Mouse (Mus musculus): Measurements from ENCODE around the gene Gm21985. TPM values are rescaled to one million over a fixed set of nuclear protein-coding genes. Genes with fewer than 3 reads are reported as not detected.

Gm21985 gene
- polyA plus RNA-seq, 1 experiment from 2014 or later = not detected

- Histone ChIP-seq H3K9ac (ENCODE audit: low read depth, low read length) (peak overlapping the region; percentile 83), H3K9me3 (ENCODE audit: control insufficient read depth, low read length) (no peaks in the 10 kb centered on the region), H3K36me3 (ENCODE audit: control insufficient read depth, insufficient read depth, low read length) (peaks cover 15% of the 10 kb centered on the region; the same call in 1 of the 2 replicates), H3K4me1 (ENCODE audit: control insufficient read depth, insufficient read depth, low read length) (peaks cover 5% of the 10 kb centered on the region; the same call in 1 of the 2 replicates), H3K27me3 (replicated peaks; ENCODE audit: control insufficient read depth, insufficient read depth, low read length) (no peaks in the 10 kb centered on the region), H3K27ac (replicated peaks; ENCODE audit: low read depth, low read length) (peak overlapping the region; percentile 92; the same call in 1 of the 2 replicates), H3K4me3 (ENCODE audit: low read depth, low read length) (peak overlapping the region; percentile 80), H3K4me2 (ENCODE audit: low read depth, low read length) (peak overlapping the region; percentile 88)
- WGBS = under 1% methylated on average over 20 of the region's 28 CpGs
- DNase-seq (ENCODE audit: low spot score) (peak; percentile 34), ATAC-seq (ENCODE audit: low read depth) (peak; percentile 38)
Observed at GRCm38 (mm10) chr2:112239935-112240721, 26.0 kb upstream of the Gm21985 start.

- Histone ChIP-seq H3K27ac (replicated peaks; ENCODE audit: low read depth, low read length) (no peak overlapping the region), H3K9ac (ENCODE audit: low read depth, low read length) (no peak overlapping the region), H3K4me1 (ENCODE audit: control insufficient read depth, insufficient read depth, low read length) (peaks cover 5% of the 10 kb centered on the region; the same call in 1 of the 2 replicates), H3K9me3 (ENCODE audit: control insufficient read depth, low read length) (no peaks in the 10 kb centered on the region), H3K4me2 (ENCODE audit: low read depth, low read length) (no peak overlapping the region), H3K27me3 (replicated peaks; ENCODE audit: control insufficient read depth, insufficient read depth, low read length) (no peaks in the 10 kb centered on the region), H3K4me3 (ENCODE audit: low read depth, low read length) (no peak overlapping the region), H3K36me3 (ENCODE audit: control insufficient read depth, insufficient read depth, low read length) (peaks cover 21% of the 10 kb centered on the region; the same call in 1 of the 2 replicates)
- DNase-seq (ENCODE audit: low spot score) (no peak), ATAC-seq (ENCODE audit: low read depth) (no peak)
- WGBS = 75% methylated on average over 14 of the region's 14 CpGs
Observed at GRCm38 (mm10) chr2:112241787-112242186, 24.3 kb upstream of the Gm21985 start.

GRCm38 (mm10) chr2:112245307-112245706 is 20.8 kb upstream of the Gm21985 start:
- no peak overlapping the region for H3K27ac ChIP-seq (replicated peaks; ENCODE audit: low read depth, low read length)
- no peak overlapping the region for H3K9ac ChIP-seq (ENCODE audit: low read depth, low read length)
- WGBS = 70% methylated on average over 5 of the region's 5 CpGs
- DNase-seq (ENCODE audit: low spot score) (peak; percentile 41), ATAC-seq (ENCODE audit: low read depth) (peak; percentile 30; the same call in 1 of the 2 replicates)
- no peak overlapping the region for H3K4me2 ChIP-seq (ENCODE audit: low read depth, low read length)
- H3K27me3 ChIP-seq (replicated peaks; ENCODE audit: control insufficient read depth, insufficient read depth, low read length) = no peaks in the 10 kb centered on the region
- H3K4me3 ChIP-seq (ENCODE audit: low read depth, low read length) = no peak overlapping the region
- H3K9me3 ChIP-seq (ENCODE audit: control insufficient read depth, low read length) = no peaks in the 10 kb centered on the region
- peaks cover 21% of the 10 kb centered on the region; the same call in 1 of the 2 replicates for H3K36me3 ChIP-seq (ENCODE audit: control insufficient read depth, insufficient read depth, low read length)
- no peaks in the 10 kb centered on the region for H3K4me1 ChIP-seq (ENCODE audit: control insufficient read depth, insufficient read depth, low read length)

GRCm38 (mm10) chr2:112246193-112246592 is 19.9 kb upstream of the Gm21985 start:
- H3K27ac ChIP-seq (replicated peaks; ENCODE audit: low read depth, low read length) = no peak overlapping the region
- 78% methylated on average over 6 of the region's 6 CpGs for WGBS
- no peak overlapping the region for H3K9ac ChIP-seq (ENCODE audit: low read depth, low read length)
- H3K4me1 ChIP-seq (ENCODE audit: control insufficient read depth, insufficient read depth, low read length) = no peaks in the 10 kb centered on the region
- no peak overlapping the region for H3K4me3 ChIP-seq (ENCODE audit: low read depth, low read length)
- DNase-seq (ENCODE audit: low spot score) (no peak), ATAC-seq (ENCODE audit: low read depth) (no peak)
- H3K36me3 ChIP-seq (ENCODE audit: control insufficient read depth, insufficient read depth, low read length) = peaks cover 21% of the 10 kb centered on the region; the same call in 1 of the 2 replicates
- no peaks in the 10 kb centered on the region for H3K27me3 ChIP-seq (replicated peaks; ENCODE audit: control insufficient read depth, insufficient read depth, low read length)
- H3K9me3 ChIP-seq (ENCODE audit: control insufficient read depth, low read length) = no peaks in the 10 kb centered on the region
- no peak overlapping the region for H3K4me2 ChIP-seq (ENCODE audit: low read depth, low read length)

- Histone ChIP-seq H3K4me1 (ENCODE audit: control insufficient read depth, insufficient read depth, low read length) (no peaks in the 10 kb centered on the region), H3K9me3 (ENCODE audit: control insufficient read depth, low read length) (no peaks in the 10 kb centered on the region), H3K4me3 (ENCODE audit: low read depth, low read length) (no peak overlapping the region), H3K27me3 (replicated peaks; ENCODE audit: control insufficient read depth, insufficient read depth, low read length) (no peaks in the 10 kb centered on the region), H3K27ac (replicated peaks; ENCODE audit: low read depth, low read length) (no peak overlapping the region), H3K4me2 (ENCODE audit: low read depth, low read length) (no peak overlapping the region), H3K36me3 (ENCODE audit: control insufficient read depth, insufficient read depth, low read length) (peaks cover 21% of the 10 kb centered on the region; the same call in 1 of the 2 replicates), H3K9ac (ENCODE audit: low read depth, low read length) (no peak overlapping the region)
- ATAC-seq (ENCODE audit: low read depth) (no peak), DNase-seq (ENCODE audit: low spot score) (no peak)
- 85% methylated on average over 10 of the region's 10 CpGs for WGBS
Observed at GRCm38 (mm10) chr2:112247323-112247722, 18.8 kb upstream of the Gm21985 start.

GRCm38 (mm10) chr2:112249780-112250453 is 16.2 kb upstream of the Gm21985 start:
- Histone ChIP-seq H3K4me3 (ENCODE audit: low read depth, low read length) (no peak overlapping the region), H3K36me3 (ENCODE audit: control insufficient read depth, insufficient read depth, low read length) (0 out of 2 replicates have a peak, but pooled peaks cover 8% of the 10 kb centered on the region), H3K4me2 (ENCODE audit: low read depth, low read length) (no peak overlapping the region), H3K9ac (ENCODE audit: low read depth, low read length) (no peak overlapping the region), H3K9me3 (ENCODE audit: control insufficient read depth, low read length) (no peaks in the 10 kb centered on the region), H3K27me3 (replicated peaks; ENCODE audit: control insufficient read depth, insufficient read depth, low read length) (no peaks in the 10 kb centered on the region), H3K27ac (replicated peaks; ENCODE audit: low read depth, low read length) (no peak overlapping the region), H3K4me1 (ENCODE audit: control insufficient read depth, insufficient read depth, low read length) (no peaks in the 10 kb centered on the region)
- DNase-seq (ENCODE audit: low spot score) (no peak), ATAC-seq (ENCODE audit: low read depth) (no peak)
- 89% methylated on average over 10 of the region's 10 CpGs for WGBS

- DNase-seq (ENCODE audit: low spot score) (no peak), ATAC-seq (ENCODE audit: low read depth) (no peak)
- H3K9me3 ChIP-seq (ENCODE audit: control insufficient read depth, low read length) = no peaks in the 10 kb centered on the region
- WGBS = 68% methylated on average over 7 of the region's 7 CpGs
- H3K4me2 ChIP-seq (ENCODE audit: low read depth, low read length) = no peak overlapping the region
- no peak overlapping the region for H3K27ac ChIP-seq (replicated peaks; ENCODE audit: low read depth, low read length)
- no peaks in the 10 kb centered on the region for H3K4me1 ChIP-seq (ENCODE audit: control insufficient read depth, insufficient read depth, low read length)
- no peaks in the 10 kb centered on the region for H3K27me3 ChIP-seq (replicated peaks; ENCODE audit: control insufficient read depth, insufficient read depth, low read length)
- H3K4me3 ChIP-seq (ENCODE audit: low read depth, low read length) = no peak overlapping the region
- H3K36me3 ChIP-seq (ENCODE audit: control insufficient read depth, insufficient read depth, low read length) = no peaks in the 10 kb centered on the region
- H3K9ac ChIP-seq (ENCODE audit: low read depth, low read length) = no peak overlapping the region
Observed at GRCm38 (mm10) chr2:112254675-112255515, 11.2 kb upstream of the Gm21985 start.
